Mouse (Mus musculus) thymus, postnatal 10 days (tissue): Measurements from ENCODE around the gene Cchcr1.
A peak's percentile ranks its signal among the peaks of the same experiment; 100 is the strongest.

Experiments
- DNase-seq, 2 experiments: peaks; one replicate each; pipeline ENCODE4 v3.0.0; 2021; ENCODE audit warnings: low spot score in 2 of 2

The Cchcr1 gene

DNA sequence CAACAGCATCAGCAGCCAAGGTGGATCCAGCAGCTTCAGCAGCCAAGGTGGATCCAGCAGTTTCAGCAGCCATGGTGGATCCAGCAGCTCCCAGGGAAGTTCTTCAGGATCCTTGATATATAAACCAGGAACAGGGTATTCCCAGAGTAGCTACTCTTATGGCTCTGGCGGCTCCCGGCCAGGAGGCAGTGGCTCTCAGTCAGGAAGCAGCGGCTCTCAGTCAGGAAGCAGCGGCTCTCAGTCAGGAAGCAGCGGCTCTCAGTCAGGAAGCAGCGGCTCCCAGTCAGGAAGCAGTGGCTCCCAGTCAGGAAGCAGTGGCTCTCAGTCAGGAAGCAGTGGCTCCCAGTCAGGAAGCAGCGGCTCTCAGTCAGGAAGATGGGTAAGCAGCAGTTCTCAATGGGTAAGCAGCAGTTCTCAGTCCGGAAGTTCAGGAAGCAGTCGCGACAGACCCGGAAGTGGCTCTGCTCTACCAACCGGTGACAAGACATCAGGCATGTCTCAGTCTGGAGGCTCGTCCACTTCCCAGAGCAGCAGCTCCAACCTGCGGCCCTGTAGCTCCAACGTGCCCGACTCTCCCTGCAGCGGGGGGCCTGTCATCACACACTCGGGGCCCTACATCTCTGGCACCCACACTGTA is 38.0 kb downstream of the Cchcr1 start:
- no peak for DNase-seq

DNA sequence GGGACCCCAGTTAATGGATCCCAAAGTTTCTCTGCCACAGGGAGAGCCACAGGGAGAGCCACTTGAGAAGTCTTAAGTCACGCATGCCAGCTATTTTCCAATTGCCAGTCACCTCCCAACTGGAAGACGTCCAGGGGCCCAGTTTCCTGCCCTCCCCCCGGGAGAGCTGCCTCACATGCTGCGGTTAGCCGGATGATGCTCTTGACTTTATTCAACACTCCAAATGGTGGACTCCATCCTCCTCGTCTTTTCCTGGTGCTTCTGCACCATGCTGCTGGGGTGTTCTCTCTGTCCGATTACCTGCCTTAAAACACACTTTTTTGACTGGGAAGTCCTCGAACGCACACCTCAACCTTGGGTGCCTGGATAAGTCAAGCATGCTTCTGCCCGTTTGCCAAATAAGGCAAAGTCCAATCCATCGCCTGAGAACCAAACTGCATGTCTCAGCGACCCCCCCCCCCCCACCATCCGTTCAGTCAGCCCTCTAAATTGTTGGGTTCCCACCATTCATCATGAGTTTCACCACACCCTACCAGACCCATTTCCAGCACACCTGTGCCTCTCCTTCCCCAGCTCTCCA is 39.4 kb downstream of the Cchcr1 start:
- no peak for DNase-seq

GRCm38 (mm10) chr17:35556812-35557211 is 39.9 kb downstream of the Cchcr1 start:
- DNase-seq: peak; percentile 43 to 63

- DNase-seq: no peak
Measured at GRCm38 (mm10) chr17:35557351-35557750, 40.5 kb downstream of the Cchcr1 start.

- no peak for DNase-seq
Measured at GRCm38 (mm10) chr17:35558216-35558615, 41.3 kb downstream of the Cchcr1 start.

- no peak for DNase-seq
Measured at GRCm38 (mm10) chr17:35567150-35567549, 50.2 kb downstream of the Cchcr1 start, which contains the start of gene 2300002M23Rik. TSS of gene 2300002M23Rik (plus strand) at chr17:35567450.

DNA sequence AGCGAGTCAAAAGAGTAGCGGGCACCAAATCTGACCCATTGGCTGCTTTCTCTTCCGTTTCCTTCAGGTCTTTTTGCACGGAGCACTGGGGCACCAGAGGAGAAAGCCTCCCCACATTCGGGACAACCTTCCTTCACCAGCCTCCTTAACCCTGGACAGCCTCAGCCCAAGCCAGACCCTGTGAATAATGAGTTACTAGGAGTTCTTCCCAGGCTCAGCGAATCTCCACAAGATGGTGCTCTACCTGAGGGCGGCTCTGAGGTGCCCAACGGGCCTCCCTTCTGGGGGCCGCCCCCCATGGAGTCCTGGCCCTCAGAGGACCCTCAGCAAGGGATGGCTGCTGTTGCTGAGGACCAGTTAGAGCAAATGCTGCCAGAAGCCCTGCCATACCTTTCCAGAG is 50.9 kb downstream of the Cchcr1 start:
- DNase-seq: no peak

DNA sequence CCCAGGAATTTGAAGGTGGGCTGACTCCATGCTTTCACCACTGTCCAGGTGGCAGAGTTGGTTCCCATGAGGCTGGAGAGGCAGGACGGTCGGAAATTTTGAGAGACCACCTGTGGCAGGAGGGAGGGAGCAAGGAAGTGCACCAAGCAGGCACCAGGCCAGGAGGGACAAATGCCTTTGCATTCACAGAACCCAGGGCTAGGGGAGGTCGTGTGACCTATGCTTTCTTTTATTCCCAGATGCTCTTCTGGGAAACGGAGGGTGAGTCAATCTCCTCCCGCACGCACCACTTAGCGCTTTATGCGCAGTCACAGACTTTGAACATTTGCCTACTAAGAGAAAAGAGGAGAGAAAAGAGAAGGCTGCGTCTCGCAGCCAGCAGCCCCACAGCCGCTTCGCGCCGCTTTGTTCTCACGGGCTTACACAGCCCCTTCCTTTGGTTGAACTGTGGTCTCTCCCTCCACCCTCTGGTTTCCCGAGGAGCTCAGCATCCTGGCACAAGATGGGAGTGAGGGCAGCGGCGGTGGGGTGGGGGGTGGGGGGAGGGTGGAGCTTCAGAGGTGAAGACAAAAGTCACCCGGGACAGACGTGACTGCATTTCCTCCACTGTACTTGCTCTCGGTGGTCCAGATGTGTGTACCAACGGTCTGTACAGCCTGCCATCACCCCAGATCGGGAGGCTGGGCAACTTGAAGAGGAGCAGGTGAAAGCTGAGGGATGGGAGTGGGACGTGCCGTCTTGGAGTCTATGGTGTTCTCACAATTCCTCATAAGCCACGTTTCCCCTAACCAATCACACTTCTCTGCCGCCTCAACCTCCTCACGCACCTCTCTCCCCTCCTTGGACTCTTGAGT is 52.4 kb downstream of the Cchcr1 start:
- DNase-seq: peak in 1 of 2 experiments; percentile 20

DNA sequence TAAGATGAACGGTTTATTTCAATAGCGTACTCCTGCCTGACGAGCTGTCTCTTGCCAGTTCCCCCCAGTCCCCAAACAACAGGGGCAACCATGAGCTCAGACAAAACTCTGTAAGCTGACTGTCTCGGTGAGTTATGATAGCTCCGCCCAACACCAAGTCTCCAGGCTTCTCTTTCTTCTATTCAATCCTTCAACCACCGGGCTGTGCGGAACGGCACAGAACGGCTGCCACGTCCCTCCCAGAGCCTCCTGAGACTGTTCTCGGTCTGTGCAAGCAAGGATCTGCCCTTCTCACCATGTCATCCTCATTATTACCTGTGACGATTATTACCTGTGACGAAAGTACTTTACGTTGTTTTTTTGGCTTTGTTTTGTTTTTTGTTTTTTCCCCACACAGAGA is 53.9 kb downstream of the Cchcr1 start:
- no peak for DNase-seq

DNA sequence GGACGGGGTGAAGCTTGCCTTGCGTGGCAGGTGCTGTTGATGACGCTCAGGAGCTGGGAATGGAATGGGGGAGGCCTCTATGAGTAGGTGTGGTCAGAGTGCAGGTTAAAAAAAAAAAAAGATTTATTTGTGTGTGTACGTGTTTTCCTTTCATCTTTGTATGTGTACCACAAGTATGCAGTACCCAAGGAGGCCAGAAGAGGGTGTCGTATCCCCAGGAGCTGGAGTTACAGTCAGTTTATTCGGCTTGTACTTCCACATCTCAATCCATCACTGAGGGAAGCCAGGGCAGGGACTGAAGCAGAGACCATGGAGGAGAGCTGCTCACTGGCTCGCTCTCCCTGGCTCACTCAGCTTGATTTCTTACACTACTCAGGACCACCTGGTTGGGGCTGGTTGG is 54.6 kb downstream of the Cchcr1 start:
- no peak for DNase-seq

DNA sequence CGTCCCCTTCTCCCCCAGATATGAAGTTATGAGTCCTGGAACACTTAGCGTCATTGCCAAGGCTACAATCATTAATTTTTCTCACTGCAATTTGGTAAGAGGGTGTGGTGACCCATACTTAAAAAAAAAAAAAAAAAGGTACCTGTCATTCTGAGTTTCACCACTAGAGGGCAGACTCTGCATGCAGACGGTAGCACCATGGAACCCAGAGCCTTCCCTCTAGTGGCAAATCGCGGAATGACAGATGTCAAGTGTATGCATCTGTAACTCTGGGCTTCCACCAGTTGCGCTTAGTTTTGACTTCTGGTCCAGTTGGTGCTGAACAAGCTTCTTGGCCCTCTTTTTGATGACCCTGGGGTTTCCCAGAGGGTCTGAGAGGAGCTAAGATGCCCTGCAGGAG is 61.3 kb downstream of the Cchcr1 start:
- peak; percentile 55 to 90 for DNase-seq
